Mouse (Mus musculus) MEL (cell line): ENCODE data around the gene Nme3. TPM values are rescaled to one million over a fixed set of nuclear protein-coding genes. Genes with fewer than 3 reads are reported as not detected.

ENCODE experiments used
- DNase-seq: peaks from one replicate; pipeline ENCODE4 v3.0.0; 2011; ENCODE audit warnings: low read depth, low spot score
- H3K27ac ChIP-seq: 2 replicates; pipeline ENCODE4 v1.5.1; 2012; ENCODE audit warnings: low read depth, mild to moderate bottlenecking, control low read depth, low read length, moderate library complexity; ENCODE audit not compliant: control insufficient read depth
- H3K27me3 ChIP-seq, 2 experiments: fragments of 150-350 bp in 1 of 2; sonication (generic) in 1 of 2; 2 replicates each; pipeline ENCODE4 v1.6.1; 2012; ENCODE audit warnings: low read length in 2 of 2, mild to moderate bottlenecking in 2 of 2, improper control_type of control experiment in 1 of 2, moderate library complexity in 1 of 2; ENCODE audit not compliant: insufficient read depth in 2 of 2, control insufficient read depth in 1 of 2
- H3K36me3 ChIP-seq, 2 experiments: 2 replicates each; pipeline ENCODE4 v1.6.1; 2012 to 2014; ENCODE audit warnings: low read length in 2 of 2, improper control_type of control experiment in 1 of 2, inconsistent platforms in 1 of 2, mild to moderate bottlenecking in 1 of 2; ENCODE audit not compliant: insufficient read depth in 2 of 2, control insufficient read depth in 1 of 2
- H3K4me1 ChIP-seq, 2 experiments: fragments of 150-350 bp in 1 of 2; sonication (generic) in 1 of 2; 2 replicates each; pipeline ENCODE4 v1.6.1; 2012; ENCODE audit warnings: low read length in 2 of 2, improper control_type of control experiment in 1 of 2, mild to moderate bottlenecking in 1 of 2; ENCODE audit not compliant: insufficient read depth in 2 of 2, control insufficient read depth in 1 of 2
- H3K4me3 ChIP-seq, 2 experiments: fragments of 150-350 bp in 1 of 2; sonication (generic) in 1 of 2; 2 replicates each; pipeline ENCODE4 v1.5.1; 2012; ENCODE audit warnings: low read depth in 2 of 2, low read length in 2 of 2, mild to moderate bottlenecking in 2 of 2, moderate library complexity in 2 of 2, control low read depth in 1 of 2, improper control_type of control experiment in 1 of 2; ENCODE audit not compliant: control insufficient read depth in 1 of 2, insufficient read depth in 1 of 2
- H3K79me2 ChIP-seq: 2 replicates; pipeline ENCODE4 v1.6.1; 2012; ENCODE audit warnings: mild to moderate bottlenecking, low read length, moderate library complexity; ENCODE audit not compliant: control insufficient read depth, poor library complexity, insufficient read depth
- H3K9ac ChIP-seq: 2 replicates; pipeline ENCODE4 v1.6.1; 2012; ENCODE audit warnings: low read depth, mild to moderate bottlenecking, control low read depth, low read length, moderate library complexity; ENCODE audit not compliant: control insufficient read depth, poor library complexity, severe bottlenecking
- H3K9me3 ChIP-seq: fragments of 150-350 bp; sonication (generic); replicated peaks from 2 replicates; pipeline ENCODE4 v1.6.1; 2012; ENCODE audit warnings: mild to moderate bottlenecking, low read length, improper control_type of control experiment, moderate library complexity; ENCODE audit not compliant: insufficient read depth
- BHLHE40 ChIP-seq: IDR thresholded peaks from 2 replicates; pipeline ENCODE4 v1.6.1; 2012; ENCODE audit warnings: low read depth, mild to moderate bottlenecking, inconsistent platforms, low read length, improper control_type of control experiment, borderline replicate concordance
- CTCF ChIP-seq, 3 experiments: IDR thresholded peaks in 2 of 3; conservative IDR thresholded peaks in 1 of 3; 2 replicates each; pipeline ENCODE4 v1.5.1; 2011 to 2012; ENCODE audit warnings: low read length in 3 of 3, low read depth in 2 of 3, mild to moderate bottlenecking in 2 of 3, improper control_type of control experiment in 1 of 3, inconsistent platforms in 1 of 3, mixed read lengths in 1 of 3, moderate library complexity in 1 of 3; ENCODE audit not compliant: control insufficient read depth in 1 of 3, insufficient read depth in 1 of 3, poor library complexity in 1 of 3, severe bottlenecking in 1 of 3
- ELF1 ChIP-seq: IDR thresholded peaks from 2 replicates; pipeline ENCODE4 v1.6.1; 2014; ENCODE audit warnings: low read depth, mild to moderate bottlenecking, inconsistent platforms, low read length, improper control_type of control experiment, moderate library complexity
- GABPA ChIP-seq: IDR thresholded peaks from 2 replicates; pipeline ENCODE4 v1.6.1; 2012; ENCODE audit warnings: low read depth, mild to moderate bottlenecking, inconsistent platforms, low read length, improper control_type of control experiment, moderate library complexity
- GATA1 ChIP-seq: IDR thresholded peaks from 2 replicates; pipeline ENCODE4 v1.6.1; 2011; ENCODE audit warnings: low read depth, low read length, improper control_type of control experiment
- HCFC1 ChIP-seq: IDR thresholded peaks from 2 replicates; pipeline ENCODE4 v1.6.1; 2012; ENCODE audit warnings: low read depth, mild to moderate bottlenecking, inconsistent platforms, low read length, improper control_type of control experiment, moderate library complexity
- JUND ChIP-seq: IDR thresholded peaks from 2 replicates; pipeline ENCODE4 v1.6.1; 2011; ENCODE audit warnings: low read depth, mild to moderate bottlenecking, improper control_type of control experiment, low read length
- MAFK ChIP-seq: IDR thresholded peaks from 2 replicates; pipeline ENCODE4 v1.6.1; 2011; ENCODE audit warnings: low read depth, mild to moderate bottlenecking, low read length, improper control_type of control experiment, borderline replicate concordance
- MAX ChIP-seq: IDR thresholded peaks from 2 replicates; pipeline ENCODE4 v1.6.1; 2011; ENCODE audit warnings: low read length, improper control_type of control experiment
- MAZ ChIP-seq: IDR thresholded peaks from 2 replicates; pipeline ENCODE4 v1.6.1; 2012; ENCODE audit warnings: low read depth, mild to moderate bottlenecking, inconsistent platforms, low read length, improper control_type of control experiment
- MEF2A ChIP-seq: IDR thresholded peaks from 2 replicates; pipeline ENCODE4 v1.6.1; 2014; ENCODE audit warnings: low read depth, mild to moderate bottlenecking, inconsistent platforms, low read length, improper control_type of control experiment; ENCODE audit not compliant: poor library complexity, insufficient replicate concordance, severe bottlenecking; ENCODE audit errors: extremely low read depth
- MYB ChIP-seq: IDR thresholded peaks from 2 replicates; pipeline ENCODE4 v1.6.1; 2011; ENCODE audit warnings: mild to moderate bottlenecking, low read depth, low read length, improper control_type of control experiment
- MYC ChIP-seq: IDR thresholded peaks from 2 replicates; pipeline ENCODE4 v1.6.1; 2011; ENCODE audit warnings: low read depth, mild to moderate bottlenecking, low read length, improper control_type of control experiment, moderate library complexity
- NELFE ChIP-seq: IDR thresholded peaks from 2 replicates; pipeline ENCODE4 v1.6.1; 2011; ENCODE audit warnings: low read depth, low read length, improper control_type of control experiment
- POLR2A ChIP-seq, 2 experiments: IDR thresholded peaks; 2 replicates each; pipeline ENCODE4 v1.6.1; 2011 to 2012; ENCODE audit warnings: low read length in 2 of 2, mild to moderate bottlenecking in 2 of 2, control low read depth in 1 of 2, improper control_type of control experiment in 1 of 2, low read depth in 1 of 2, moderate library complexity in 1 of 2; ENCODE audit not compliant: control insufficient read depth in 1 of 2, insufficient read depth in 1 of 2, poor library complexity in 1 of 2
- POLR2AphosphoS5 ChIP-seq: IDR thresholded peaks from 2 replicates; pipeline ENCODE4 v1.6.1; 2012; ENCODE audit warnings: low read depth, borderline replicate concordance, mild to moderate bottlenecking, inconsistent platforms, low read length, moderate library complexity, mixed read lengths
- RAD21 ChIP-seq: IDR thresholded peaks from 2 replicates; pipeline ENCODE4 v1.6.1; 2011; ENCODE audit warnings: mild to moderate bottlenecking, low read depth, low read length, improper control_type of control experiment
- RCOR1 ChIP-seq: IDR thresholded peaks from 2 replicates; pipeline ENCODE4 v1.6.1; 2012; ENCODE audit warnings: low read depth, mild to moderate bottlenecking, inconsistent platforms, low read length, improper control_type of control experiment
- TAL1 ChIP-seq: IDR thresholded peaks from 2 replicates; pipeline ENCODE4 v1.6.1; 2012; ENCODE audit warnings: mild to moderate bottlenecking, inconsistent platforms, low read length, moderate library complexity, mixed read lengths
- TBP ChIP-seq: IDR thresholded peaks from 2 replicates; pipeline ENCODE4 v1.8.0; 2011; ENCODE audit warnings: low read depth, low read length, improper control_type of control experiment
- TCF12 ChIP-seq: IDR thresholded peaks from 2 replicates; pipeline ENCODE4 v1.6.1; 2014; ENCODE audit warnings: low read depth, mild to moderate bottlenecking, inconsistent platforms, low read length, improper control_type of control experiment, moderate library complexity
- UBTF ChIP-seq: IDR thresholded peaks from 2 replicates; pipeline ENCODE4 v1.6.1; 2012; ENCODE audit warnings: low read depth, mild to moderate bottlenecking, inconsistent platforms, low read length, improper control_type of control experiment, moderate library complexity, borderline replicate concordance; ENCODE audit not compliant: insufficient read depth
- ZC3H11A ChIP-seq: IDR thresholded peaks from 2 replicates; pipeline ENCODE4 v1.6.1; 2012; ENCODE audit warnings: low read depth, mild to moderate bottlenecking, inconsistent platforms, low read length, improper control_type of control experiment
- ZKSCAN1 ChIP-seq: IDR thresholded peaks from 2 replicates; pipeline ENCODE4 v1.6.1; 2012; ENCODE audit warnings: low read depth, mild to moderate bottlenecking, inconsistent platforms, low read length, improper control_type of control experiment, moderate library complexity
- ZMIZ1 ChIP-seq: IDR thresholded peaks from 2 replicates; pipeline ENCODE4 v1.6.1; 2012; ENCODE audit warnings: low read depth, mild to moderate bottlenecking, inconsistent platforms, low read length, improper control_type of control experiment, moderate library complexity
- polyA plus RNA-seq, 2 experiments: library from polyadenylated mRNA; stranded (reverse) in 1 of 2; unstranded in 1 of 2; fragments of >175 nt in 1 of 2; fragments of >200 nt in 1 of 2; gene quantifications; 2 replicates each; pipeline versions ENCODE4 v1.2.1 to v1.2.4; 2012; ENCODE audit warnings: low replicate concordance in 2 of 2, low read depth in 1 of 2; ENCODE audit not compliant: insufficient read length in 2 of 2, insufficient read depth in 1 of 2, missing spikeins in 1 of 2
- total RNA-seq: library from RNA; depleted of rRNA; stranded (reverse); fragments of 300-350 nt; gene quantifications from 2 replicates; pipeline ENCODE4 v1.2.3, GENCODE M21; 2012

Gene Nme3
- total and polyA plus RNA-seq, 3 experiments: 22.1 to 24.4 TPM; not detected in 1

DNA sequence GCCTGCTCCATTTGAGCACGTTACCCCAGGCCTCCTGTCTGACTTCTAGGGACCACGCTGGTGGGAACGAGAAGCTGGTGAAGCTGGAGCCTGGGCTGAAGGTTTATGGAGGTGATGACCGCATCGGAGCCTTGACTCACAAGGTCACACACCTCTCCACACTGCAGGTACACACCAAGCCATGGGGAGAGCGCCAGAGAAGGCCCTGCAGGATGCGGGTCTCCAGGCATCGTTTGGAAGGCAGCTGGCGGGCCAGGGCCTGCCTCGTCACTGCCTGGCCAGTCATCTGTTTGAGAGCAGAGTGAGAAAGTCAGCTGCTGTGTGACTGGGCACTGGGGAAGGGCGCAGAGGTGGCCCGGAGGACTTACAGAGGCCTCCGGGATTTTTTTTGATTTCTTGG, 39.7 kb upstream of the Nme3 start:
- peaks cover 4 to 16% of the 10 kb centered on the region in 2 experiments for H3K4me1 ChIP-seq
- TF ChIP-seq MAFK (no peak), TBP (no peak), BHLHE40 (no peak), GATA1 (no peak), MYB (no peak), MEF2A (no peak), CTCF (IDR thresholded peaks at IDR 0.05 in 2 of 3, conservative IDR thresholded peaks at IDR 0.05 in 1 of 3; ENCODE audit: control insufficient read depth in 1 of 3, insufficient read depth in 1 of 3, low read depth in 2 of 3, low read length in 3 of 3, poor library complexity in 1 of 3, severe bottlenecking in 1 of 3) (no peak), TAL1 (no peak), HCFC1 (no peak), ZC3H11A (no peak), MAX (no peak), UBTF (no peak), POLR2AphosphoS5 (no peak), RAD21 (no peak), RCOR1 (no peak), POLR2A (IDR thresholded peaks at IDR 0.05; ENCODE audit: control insufficient read depth in 1 of 2, insufficient read depth in 1 of 2, low read depth in 1 of 2, low read length in 2 of 2, poor library complexity in 1 of 2) (no peak), ELF1 (no peak)
- TF ChIP-seq, all 39 proteins: peak for 0
- Histone ChIP-seq H3K27ac (no peak overlapping the region), H3K79me2 (no peaks in the 10 kb centered on the region), H3K9me3 (no peaks in the 10 kb centered on the region), H3K9ac (no peak overlapping the region), H3K36me3 (peaks cover 0 to 12% of the 10 kb centered on the region in 2 experiments; a peak in 2 of 4 replicates), H3K27me3 (no peaks in the 10 kb centered on the region), H3K4me3 (no peak overlapping the region)
- DNase-seq: no peak

DNA sequence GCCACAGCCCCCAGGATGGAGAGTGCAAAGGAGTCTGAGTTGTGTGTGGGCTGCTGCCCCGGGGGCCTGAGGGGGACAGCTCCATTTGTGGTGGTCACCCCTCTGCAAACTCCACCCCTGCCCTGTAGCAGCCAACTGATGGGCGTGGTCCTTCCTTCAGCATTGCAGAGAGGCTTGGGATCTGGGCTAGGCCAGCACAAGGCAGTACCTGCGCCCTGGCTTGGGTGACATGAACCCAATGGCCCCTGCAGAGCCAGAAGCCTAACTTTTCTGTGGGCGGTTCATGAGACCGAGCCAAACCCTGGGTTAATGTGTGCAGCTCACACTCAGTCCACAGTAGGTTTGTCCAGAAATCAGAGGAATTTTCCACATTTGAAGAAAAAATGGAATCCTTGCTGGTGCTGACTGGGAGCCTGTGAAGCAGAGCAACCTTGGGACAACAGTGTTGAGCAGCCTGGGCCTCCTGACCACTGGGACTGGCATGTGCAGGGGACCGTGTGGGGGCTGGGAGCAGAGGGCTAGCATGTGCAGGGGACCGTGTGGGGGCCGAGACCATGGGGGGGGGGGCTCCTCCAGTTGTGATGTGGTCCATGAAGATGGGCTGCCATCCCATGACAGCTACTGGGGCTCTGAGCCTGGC, 38.3 kb upstream of the Nme3 start:
- no peak for DNase-seq
- Histone ChIP-seq H3K9me3 (no peaks in the 10 kb centered on the region), H3K4me3 (no peak overlapping the region), H3K9ac (no peak overlapping the region), H3K36me3 (peaks cover 0 to 11% of the 10 kb centered on the region in 2 experiments; a peak in 2 of 4 replicates), H3K79me2 (no peaks in the 10 kb centered on the region), H3K27ac (no peak overlapping the region), H3K4me1 (peaks cover 4 to 16% of the 10 kb centered on the region in 2 experiments), H3K27me3 (no peaks in the 10 kb centered on the region)
- no peak for TF ChIP-seq MAZ
- no peak for TF ChIP-seq ZMIZ1
- no peak for TF ChIP-seq ZC3H11A
- no peak for TF ChIP-seq NELFE
- TF ChIP-seq GABPA: no peak
- TF ChIP-seq BHLHE40: no peak
- no peak for TF ChIP-seq ZKSCAN1
- TF ChIP-seq MYC: no peak
- TF ChIP-seq TBP: no peak
- TF ChIP-seq CTCF (IDR thresholded peaks at IDR 0.05 in 2 of 3, conservative IDR thresholded peaks at IDR 0.05 in 1 of 3; ENCODE audit: control insufficient read depth in 1 of 3, insufficient read depth in 1 of 3, low read depth in 2 of 3, low read length in 3 of 3, poor library complexity in 1 of 3, severe bottlenecking in 1 of 3): no peak
- TF ChIP-seq UBTF: no peak
- TF ChIP-seq ELF1: no peak
- TF ChIP-seq JUND: no peak
- TF ChIP-seq TCF12: no peak
